Mouse (Mus musculus): ENCODE measurements around the gene Asb5. TPM values are rescaled to one million over a fixed set of nuclear protein-coding genes. Genes with fewer than 3 reads are reported as not detected.
"Not testable (repeated sequence)": the region's sequence is repeated elsewhere in the genome, so short reads cannot be mapped to it uniquely, and the experiment has no call there.

Gene Asb5
- total RNA-seq, 2 experiments from 2014 or later: 0.78 to 0.94 TPM

DNA sequence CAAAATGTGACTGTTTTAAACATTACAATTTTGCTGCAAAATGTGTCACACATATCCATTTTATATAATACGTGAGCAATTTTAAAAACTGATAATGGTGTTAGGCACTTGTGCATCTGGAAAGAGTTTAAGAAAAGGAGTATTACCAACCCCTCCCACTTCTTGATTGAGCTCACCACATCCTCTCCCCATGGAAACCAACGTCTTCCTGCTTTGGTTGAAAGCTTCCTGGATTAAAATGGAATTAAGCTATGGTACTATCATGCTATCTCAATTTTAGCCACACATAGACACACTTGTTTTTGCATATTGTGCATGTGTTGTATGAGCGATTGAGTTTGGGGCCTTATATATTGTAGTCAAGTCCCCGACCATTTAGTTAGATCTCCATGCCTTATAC lies 74.1 kb downstream of the Asb5 start:
- no peak for DNase-seq (ENCODE audit: low spot score in 2 of 2)
- intact Hi-C loops (cut with DNase I): no loop called here

DNA sequence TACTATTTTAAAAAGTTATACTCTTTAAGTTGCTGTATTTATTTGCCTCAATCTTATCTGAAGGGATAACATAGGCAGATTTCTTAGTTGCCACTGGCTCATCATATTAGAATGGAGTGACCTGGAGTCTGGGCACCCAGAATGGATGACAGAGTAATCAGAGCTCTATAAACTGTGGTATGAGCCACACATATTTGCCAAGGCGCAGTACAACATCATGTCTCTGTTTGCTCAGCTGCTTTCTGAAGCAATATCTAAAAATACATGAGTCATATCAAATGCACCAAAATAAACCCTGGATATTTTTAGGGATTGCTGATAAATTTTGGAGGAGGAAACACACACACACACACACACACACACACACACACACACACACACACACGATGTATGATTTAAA lies 80.0 kb downstream of the Asb5 start:
- DNase-seq (ENCODE audit: low spot score in 2 of 2): no peak
- intact Hi-C loops (cut with DNase I): no loop called here

DNA sequence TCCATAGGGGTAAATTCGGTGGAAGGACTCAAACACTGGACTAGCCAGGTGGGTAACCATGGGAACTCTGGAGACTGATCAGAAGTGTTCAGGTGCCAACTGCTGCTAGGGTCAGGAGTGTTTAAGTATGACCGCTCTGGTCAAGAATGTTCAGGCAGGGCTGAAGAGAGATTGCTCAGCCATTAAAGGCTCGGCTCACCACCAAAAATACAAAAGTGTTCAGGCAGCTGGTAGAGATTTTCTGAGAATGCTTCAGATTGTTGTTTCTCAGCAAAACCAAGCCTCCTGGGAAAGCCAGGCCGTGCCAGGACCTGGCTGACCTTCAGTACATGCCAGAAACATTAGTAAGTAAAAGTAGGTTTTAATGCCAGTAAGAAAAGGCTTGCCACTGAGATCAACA lies 80.9 kb downstream of the Asb5 start:
- intact Hi-C loops (cut with DNase I): no loop called here
- DNase-seq (ENCODE audit: low spot score in 2 of 2): no peak

DNA sequence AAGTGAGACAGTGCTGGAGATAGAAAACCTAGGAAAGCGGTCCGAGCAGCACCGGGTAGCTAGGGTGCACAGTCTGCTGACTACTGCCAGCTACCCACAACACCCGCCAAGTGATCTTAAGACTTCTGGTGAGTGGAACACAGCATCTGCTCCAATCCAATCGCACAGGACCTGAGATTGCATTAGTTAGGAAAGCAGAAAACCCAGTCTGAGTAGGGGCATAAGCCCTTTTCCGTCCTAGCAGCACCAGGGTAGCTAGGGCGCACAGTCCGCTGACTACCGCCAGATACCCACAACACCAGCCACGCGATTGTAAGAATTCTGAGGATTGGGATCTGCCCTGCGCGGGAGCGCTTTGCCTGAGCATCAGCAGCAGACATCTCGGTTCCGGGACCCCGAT lies 87.3 kb downstream of the Asb5 start:
- intact Hi-C loops (cut with DNase I); DNase-seq (ENCODE audit: low spot score in 2 of 2): not testable (repeated sequence)

Other genes with a start within 250 kb of the Asb5 start
- 10 to 100 TPM; 65.8 to 69.2 TPM for gene Spcs3, start 418 bp downstream of the Asb5 start, total RNA-seq (2021)
- not detected for gene Spata4, start 71.2 kb downstream of the Asb5 start, total RNA-seq (2021)

Measured in left cerebral cortex, postnatal 25 days (tissue).